Mouse (Mus musculus) kidney, postnatal 10 days (tissue): ENCODE results near the gene Gm10439.
"Not testable (repeated sequence)": the region's sequence is repeated elsewhere in the genome, so short reads cannot be mapped to it uniquely, and the experiment has no call there.

Experiments
- DNase-seq: peaks from one replicate; pipeline ENCODE4 v3.0.0; 2021; ENCODE audit warnings: mixed read lengths

The Gm10439 gene

DNA sequence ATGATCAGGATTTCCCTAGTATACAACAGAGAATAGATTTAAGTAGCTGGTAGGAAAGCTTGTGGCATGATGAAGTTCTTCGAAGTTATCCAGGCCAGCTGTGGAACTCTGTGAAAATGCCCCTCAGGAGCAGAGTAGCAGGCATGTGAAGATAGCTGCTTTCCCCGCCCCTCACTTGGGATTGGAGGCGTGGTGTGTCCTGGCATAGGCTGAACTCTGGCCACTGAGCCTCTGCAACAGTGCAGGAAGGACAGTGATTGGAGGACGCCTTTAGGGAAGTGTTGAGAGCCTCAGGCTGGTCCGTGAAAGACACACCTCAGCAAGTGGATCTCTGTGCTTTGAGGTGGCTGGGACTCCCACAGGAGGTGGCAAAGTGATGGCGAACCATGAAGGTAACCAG, at the start of gene Gm10439:
Gene Gm10439, plus strand, starts transcription at position 301 of the 400 bp plus-strand sequence.
- DNase-seq = not testable (repeated sequence)
